Mouse (Mus musculus) liver, embryonic 14.5 days (tissue): ENCODE data around the gene Stx8. TPM values are rescaled to one million over a fixed set of nuclear protein-coding genes. Genes with fewer than 3 reads are reported as not detected.

ENCODE experiments used
- ATAC-seq: fragments of 200-750 bp; cut with Nextera tagmentation; 2 replicates; pipeline ENCODE4 v1.8.0; 2017; ENCODE audit warnings: moderate number of reproducible peaks, mild to moderate bottlenecking, moderate library complexity; ENCODE audit not compliant: insufficient read depth
- DNase-seq, 3 experiments: peaks; one replicate each; pipeline ENCODE4 v3.0.0-alpha.2; 2012 to 2013; ENCODE audit warnings: low read depth in 3 of 3, low spot score in 3 of 3
- H3K27ac ChIP-seq: fragments of 300-500 bp; sonication (generic); 2 replicates; pipeline ENCODE4 v1.5.1; 2014; ENCODE audit warnings: moderate library complexity, mild to moderate bottlenecking, control low read depth, inconsistent platforms
- H3K27me3 ChIP-seq: fragments of 300-500 bp; sonication (generic); 2 replicates; pipeline ENCODE4 v1.6.1; 2014; ENCODE audit warnings: mild to moderate bottlenecking, low read length, moderate library complexity; ENCODE audit not compliant: control insufficient read depth, insufficient read depth
- H3K36me3 ChIP-seq: fragments of 300-500 bp; sonication (generic); replicated peaks from 2 replicates; pipeline ENCODE4 v1.6.1; 2014; ENCODE audit warnings: low read depth; ENCODE audit not compliant: control insufficient read depth, insufficient read depth
- H3K4me1 ChIP-seq, 2 experiments: fragments of 200-500 bp in 1 of 2; fragments of 300-500 bp in 1 of 2; sonication (generic) in 1 of 2; replicated peaks; 2 replicates each; pipeline ENCODE4 v1.6.1; 2012 to 2014; ENCODE audit warnings: antibody characterized with exemption in 1 of 2, inconsistent platforms in 1 of 2, low read length in 1 of 2; ENCODE audit not compliant: control insufficient read depth in 2 of 2, insufficient read depth in 2 of 2
- H3K4me2 ChIP-seq: fragments of 300-500 bp; sonication (generic); 2 replicates; pipeline ENCODE4 v1.6.1; 2014; ENCODE audit warnings: low read depth, mild to moderate bottlenecking, control low read depth, moderate library complexity
- H3K4me3 ChIP-seq, 2 experiments: fragments of 200-500 bp in 1 of 2; fragments of 300-500 bp in 1 of 2; sonication (generic) in 1 of 2; 2 replicates each; pipeline ENCODE4 v1.5.1; 2012 to 2014; ENCODE audit warnings: low read depth in 2 of 2, low read length in 2 of 2, mild to moderate bottlenecking in 2 of 2, control low read depth in 1 of 2, inconsistent platforms in 1 of 2, moderate library complexity in 1 of 2; ENCODE audit not compliant: insufficient read depth in 1 of 2
- H3K9ac ChIP-seq: fragments of 300-500 bp; sonication (generic); replicated peaks from 2 replicates; pipeline ENCODE4 v1.6.1; 2014; ENCODE audit warnings: mild to moderate bottlenecking, control low read depth, moderate library complexity
- H3K9me3 ChIP-seq: fragments of 300-500 bp; sonication (generic); 2 replicates; pipeline ENCODE4 v1.6.1; 2016; ENCODE audit warnings: low read length, mixed read lengths; ENCODE audit not compliant: control insufficient read depth
- CTCF ChIP-seq: IDR thresholded peaks from 2 replicates; pipeline ENCODE4 v1.5.1; 2016; ENCODE audit warnings: antibody characterized with exemption, low read depth, control low read depth
- EP300 ChIP-seq: IDR thresholded peaks from 2 replicates; pipeline ENCODE4 v1.6.1; 2016; ENCODE audit warnings: antibody characterized with exemption, low read depth
- WGBS: fragments of 180-500 bp; shearing (Covaris S2); extraction: QIAGEN DNeasy Blood & Tissue Kit; methylation state at CpG from one replicate; pipeline ENCODE4 v1.1.7; 2014; ENCODE audit not compliant: insufficient replicate concordance; 5-methylcytosine and 5-hydroxymethylcytosine counted together
- polyA plus RNA-seq, 2 experiments: library from polyadenylated mRNA; depleted of rRNA in 1 of 2; stranded (reverse) in 1 of 2; unstranded in 1 of 2; fragments of >200 nt; fragmentation: Nextera tagmentation in 1 of 2; extraction: Ambion mirVana in 1 of 2; gene quantifications; 2 replicates each; pipeline versions ENCODE4 v1.2.1 to v1.2.3; 2012 to 2014

Stx8 gene
- polyA plus RNA-seq, 2 experiments = 8.1 to 24.5 TPM

GRCm38 (mm10) chr11:68035303-68035891 is 69.4 kb downstream of the Stx8 start:
- Histone ChIP-seq H3K27me3 (no peaks in the 10 kb centered on the region), H3K27ac (no peak overlapping the region), H3K4me2 (no peak overlapping the region), H3K9ac (no peak overlapping the region), H3K9me3 (no peaks in the 10 kb centered on the region), H3K36me3 (no peaks in the 10 kb centered on the region), H3K4me1 (no peaks in the 10 kb centered on the region), H3K4me3 (no peak overlapping the region)
- ATAC-seq (no peak), DNase-seq (no peak)
- WGBS = 48% methylated on average over 4 of the region's 4 CpGs
- TF ChIP-seq CTCF = no peak
- TF ChIP-seq EP300 = no peak

GRCm38 (mm10) chr11:68036133-68036959 is 70.4 kb downstream of the Stx8 start:
- no peak for DNase-seq
- H3K4me1 ChIP-seq = no peaks in the 10 kb centered on the region
- no peak overlapping the region for H3K4me2 ChIP-seq
- no peak overlapping the region for H3K27ac ChIP-seq
- H3K4me3 ChIP-seq = no peak overlapping the region
- no peak overlapping the region for H3K9ac ChIP-seq
- no peaks in the 10 kb centered on the region for H3K27me3 ChIP-seq
- ATAC-seq = no peak
- WGBS = 80% methylated on average over 20 of the region's 20 CpGs
- H3K36me3 ChIP-seq = no peaks in the 10 kb centered on the region
- H3K9me3 ChIP-seq = no peaks in the 10 kb centered on the region
- no peak for TF ChIP-seq CTCF
- TF ChIP-seq EP300 = no peak

- no peaks in the 10 kb centered on the region for H3K4me1 ChIP-seq
- TF ChIP-seq EP300 = no peak
- no peak for TF ChIP-seq CTCF
- ATAC-seq = no peak
- DNase-seq = no peak
- no peak overlapping the region for H3K27ac ChIP-seq
- no peaks in the 10 kb centered on the region for H3K27me3 ChIP-seq
- H3K9ac ChIP-seq = no peak overlapping the region
- no peaks in the 10 kb centered on the region for H3K9me3 ChIP-seq
- H3K4me2 ChIP-seq = no peak overlapping the region
- 75% methylated on average over 9 of the region's 9 CpGs for WGBS
- H3K36me3 ChIP-seq = no peaks in the 10 kb centered on the region
- no peak overlapping the region for H3K4me3 ChIP-seq
Measured at GRCm38 (mm10) chr11:68037093-68037492, 71.1 kb downstream of the Stx8 start.

GRCm38 (mm10) chr11:68038101-68038500 is 72.1 kb downstream of the Stx8 start:
- Histone ChIP-seq H3K27me3 (no peaks in the 10 kb centered on the region), H3K4me3 (no peak overlapping the region), H3K36me3 (no peaks in the 10 kb centered on the region), H3K4me1 (no peaks in the 10 kb centered on the region), H3K27ac (no peak overlapping the region), H3K9me3 (no peaks in the 10 kb centered on the region), H3K9ac (no peak overlapping the region), H3K4me2 (no peak overlapping the region)
- TF ChIP-seq CTCF (no peak), EP300 (no peak)
- 87% methylated on average over 2 of the region's 2 CpGs for WGBS
- no peak for DNase-seq
- no peak for ATAC-seq

- TF ChIP-seq CTCF (no peak), EP300 (no peak)
- H3K9me3 ChIP-seq = no peaks in the 10 kb centered on the region
- no peak overlapping the region for H3K4me3 ChIP-seq
- no peaks in the 10 kb centered on the region for H3K27me3 ChIP-seq
- no peaks in the 10 kb centered on the region for H3K36me3 ChIP-seq
- 58% methylated on average over 11 of the region's 11 CpGs for WGBS
- H3K27ac ChIP-seq = no peak overlapping the region
- no peak for DNase-seq
- H3K4me1 ChIP-seq = peaks cover 0 to 2% of the 10 kb centered on the region in 2 experiments; a peak in 1 of 4 replicates
- no peak overlapping the region for H3K4me2 ChIP-seq
- H3K9ac ChIP-seq = no peak overlapping the region
- no peak for ATAC-seq
Measured at GRCm38 (mm10) chr11:68044181-68044580, 78.2 kb downstream of the Stx8 start.
